Mouse (Mus musculus): ENCODE data around the gene Gm10135. TPM values are rescaled to one million over a fixed set of nuclear protein-coding genes. Genes with fewer than 3 reads are reported as not detected.
"Not testable (repeated sequence)": the region's sequence is repeated elsewhere in the genome, so short reads cannot be mapped to it uniquely, and the experiment has no call there.

Gene Gm10135
- polyA plus RNA-seq, 1 experiment from 2014 or later: not detected

GRCm38 (mm10) chr5:72953996-72954604 is 20.4 kb downstream of the Gm10135 start:
- Histone ChIP-seq H3K4me2 (replicated peaks) (no peak overlapping the region), H3K4me1 (no peaks in the 10 kb centered on the region), H3K4me3 (no peak overlapping the region), H3K27ac (no peak overlapping the region), H3K36me3 (peaks cover 11% of the 10 kb centered on the region), H3K27me3 (replicated peaks) (no peaks in the 10 kb centered on the region), H3K9me3 (no peaks in the 10 kb centered on the region), H3K9ac (no peak overlapping the region)
- WGBS: 87% methylated on average over 3 of the region's 3 CpGs
- ATAC-seq (ENCODE audit: low FRiP score, low read depth): no peak

DNA sequence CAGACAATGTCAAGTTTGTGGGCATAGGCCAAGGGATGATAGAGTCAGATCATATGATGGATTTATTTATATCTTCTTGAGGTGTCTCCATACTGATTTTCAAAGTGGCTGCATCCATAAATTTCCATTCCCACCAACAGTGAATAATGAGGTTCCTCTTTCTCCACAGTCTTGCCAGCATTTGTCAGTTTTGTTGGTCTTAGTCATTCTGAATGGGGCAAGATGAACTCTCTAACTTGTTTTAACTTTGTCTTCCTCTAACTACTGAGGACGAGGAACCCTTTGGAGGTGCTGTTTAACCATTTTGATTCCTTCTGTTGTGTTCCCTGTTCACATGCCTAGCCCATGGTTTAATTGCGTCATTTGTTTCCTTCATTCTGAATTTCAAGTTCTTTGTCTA is 24.2 kb downstream of the Gm10135 start:
- 89% methylated on average over 2 of the region's 2 CpGs for WGBS
- Histone ChIP-seq H3K4me2 (replicated peaks) (no peak overlapping the region), H3K27me3 (replicated peaks) (no peaks in the 10 kb centered on the region), H3K4me3 (no peak overlapping the region), H3K36me3 (peaks cover 11% of the 10 kb centered on the region), H3K27ac (no peak overlapping the region), H3K4me1 (no peaks in the 10 kb centered on the region), H3K9me3 (no peaks in the 10 kb centered on the region), H3K9ac (no peak overlapping the region)
- ATAC-seq (ENCODE audit: low FRiP score, low read depth): no peak

GRCm38 (mm10) chr5:72948136-72948535 is 26.4 kb downstream of the Gm10135 start:
- ATAC-seq (ENCODE audit: low FRiP score, low read depth): no peak
- 90% methylated on average over 1 of the region's 1 CpGs for WGBS
- H3K27ac ChIP-seq: no peak overlapping the region
- no peak overlapping the region for H3K4me2 ChIP-seq (replicated peaks)
- peaks cover 17% of the 10 kb centered on the region for H3K36me3 ChIP-seq
- H3K4me3 ChIP-seq: no peak overlapping the region
- H3K9me3 ChIP-seq: no peaks in the 10 kb centered on the region
- no peaks in the 10 kb centered on the region for H3K4me1 ChIP-seq
- no peaks in the 10 kb centered on the region for H3K27me3 ChIP-seq (replicated peaks)
- no peak overlapping the region for H3K9ac ChIP-seq

DNA sequence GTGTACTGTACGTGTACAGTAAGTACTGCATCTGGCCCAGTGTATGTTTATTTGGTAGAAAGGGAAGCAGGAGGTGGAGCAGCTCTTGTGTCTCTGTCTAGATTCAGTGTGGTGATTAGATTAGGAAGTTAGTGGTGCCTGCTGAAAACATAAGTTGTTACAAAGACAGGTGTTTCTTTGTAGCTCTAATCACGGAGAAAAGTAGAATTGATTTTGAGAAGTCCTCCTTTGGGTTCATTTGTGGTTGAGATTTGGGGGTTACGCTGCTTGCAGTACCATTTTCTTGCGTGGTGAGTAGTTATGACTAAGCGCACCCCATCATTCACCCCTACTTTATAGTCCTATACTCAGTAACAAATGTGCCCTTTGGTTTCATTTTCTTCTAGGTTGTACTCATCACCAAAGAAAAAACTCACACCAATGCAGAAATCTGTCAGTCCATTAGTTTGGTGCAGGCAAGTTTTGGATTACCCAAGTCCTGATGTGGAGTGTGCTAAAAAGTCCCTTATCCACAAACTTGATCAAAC is 33.5 kb downstream of the Gm10135 start:
- Histone ChIP-seq H3K9ac (no peak overlapping the region), H3K27ac (no peak overlapping the region), H3K4me2 (replicated peaks) (no peak overlapping the region), H3K27me3 (replicated peaks) (no peaks in the 10 kb centered on the region), H3K36me3 (0 out of 2 replicates have a peak, but pooled peaks cover 13% of the 10 kb centered on the region), H3K4me1 (no peaks in the 10 kb centered on the region), H3K4me3 (no peak overlapping the region), H3K9me3 (no peaks in the 10 kb centered on the region)
- ATAC-seq (ENCODE audit: low FRiP score, low read depth): no peak
- WGBS: 95% methylated on average over 5 of the region's 5 CpGs

DNA sequence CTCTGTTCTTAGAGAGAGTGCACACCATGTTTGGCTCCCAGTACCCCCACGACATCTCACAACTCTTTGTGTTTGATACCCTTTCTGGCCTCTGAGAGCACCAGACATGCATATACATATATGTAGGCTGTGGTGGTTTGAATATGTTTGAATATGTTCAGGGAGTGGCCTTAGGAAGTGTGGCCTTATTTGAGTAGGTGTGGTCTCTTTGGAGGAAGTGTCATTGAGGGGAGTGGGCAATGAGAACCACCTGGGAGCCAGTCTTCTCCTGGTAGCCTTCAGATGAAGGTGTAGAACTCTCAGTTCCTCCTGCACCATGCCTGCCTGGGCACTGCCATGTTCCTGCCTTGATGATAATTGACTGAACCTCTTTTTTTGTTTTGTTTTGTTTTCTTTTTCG is 35.2 kb downstream of the Gm10135 start:
- ATAC-seq (ENCODE audit: low FRiP score, low read depth): no peak
- Histone ChIP-seq H3K27ac (no peak overlapping the region), H3K9me3 (no peaks in the 10 kb centered on the region), H3K4me3 (no peak overlapping the region), H3K36me3 (0 out of 2 replicates have a peak, but pooled peaks cover 10% of the 10 kb centered on the region), H3K27me3 (replicated peaks) (no peaks in the 10 kb centered on the region), H3K4me1 (no peaks in the 10 kb centered on the region), H3K9ac (no peak overlapping the region), H3K4me2 (replicated peaks) (no peak overlapping the region)
- 91% methylated on average over 2 of the region's 2 CpGs for whole genome bisulfite sequencing

GRCm38 (mm10) chr5:72938421-72938820 is 36.1 kb downstream of the Gm10135 start:
- not testable (repeated sequence) for H3K27me3 ChIP-seq (replicated peaks); H3K9ac ChIP-seq; H3K4me2 ChIP-seq (replicated peaks); H3K27ac ChIP-seq; H3K4me3 ChIP-seq; H3K4me1 ChIP-seq; ATAC-seq (ENCODE audit: low FRiP score, low read depth); H3K9me3 ChIP-seq
- peaks cover 12% of the 10 kb centered on the region; the same call in 1 of the 2 replicates for H3K36me3 ChIP-seq
- WGBS: 91% methylated on average over 3 of the region's 3 CpGs

DNA sequence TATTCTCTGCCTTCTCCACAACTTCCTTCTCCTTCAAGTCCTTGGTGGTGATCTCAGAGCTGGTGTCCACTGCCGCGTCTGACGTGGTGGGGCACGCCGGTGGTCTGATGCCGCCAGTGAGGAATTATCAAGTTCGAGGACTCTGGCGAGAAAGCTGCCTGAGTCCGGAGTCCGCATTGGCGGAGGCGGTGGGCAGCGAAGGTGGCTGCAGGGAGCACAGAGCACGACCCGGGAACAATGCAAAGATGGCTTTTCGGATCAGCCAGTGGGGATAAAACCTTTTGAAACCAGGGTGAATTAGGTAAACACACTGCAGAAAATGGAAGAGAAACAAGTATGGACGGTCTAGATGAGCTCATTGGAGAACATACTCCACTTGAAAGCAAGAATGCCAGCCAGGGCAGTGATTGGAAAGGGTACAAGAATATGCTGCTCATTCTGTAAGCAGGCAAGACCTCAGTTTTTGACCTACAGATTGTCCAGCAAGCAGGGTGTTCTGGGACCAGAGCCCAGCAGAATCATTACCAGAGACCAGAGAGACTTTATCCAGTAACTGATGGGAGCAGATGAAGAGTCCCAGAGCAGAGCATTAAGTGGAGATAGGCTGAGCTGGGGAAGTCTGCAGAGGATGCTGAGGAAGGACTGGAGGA is 41.4 kb downstream of the Gm10135 start:
- Histone ChIP-seq H3K4me2 (replicated peaks) (no peak overlapping the region), H3K27me3 (replicated peaks) (no peaks in the 10 kb centered on the region), H3K9ac (no peak overlapping the region), H3K9me3 (0 out of 2 replicates have a peak, but pooled peaks cover 5% of the 10 kb centered on the region), H3K36me3 (peaks cover 11% of the 10 kb centered on the region), H3K4me3 (no peak overlapping the region), H3K27ac (no peak overlapping the region), H3K4me1 (no peaks in the 10 kb centered on the region)
- no peak for ATAC-seq (ENCODE audit: low FRiP score, low read depth)
- 95% methylated on average over 17 of the region's 17 CpGs for WGBS

GRCm38 (mm10) chr5:72927074-72927473 is 47.4 kb downstream of the Gm10135 start:
- Histone ChIP-seq H3K4me2 (replicated peaks) (no peak overlapping the region), H3K4me3 (no peak overlapping the region), H3K27me3 (replicated peaks) (no peaks in the 10 kb centered on the region), H3K27ac (no peak overlapping the region), H3K9ac (no peak overlapping the region), H3K4me1 (no peaks in the 10 kb centered on the region; the same call in 1 of the 2 replicates), H3K36me3 (no peaks in the 10 kb centered on the region), H3K9me3 (no peaks in the 10 kb centered on the region)
- ATAC-seq (ENCODE audit: low FRiP score, low read depth): no peak

DNA sequence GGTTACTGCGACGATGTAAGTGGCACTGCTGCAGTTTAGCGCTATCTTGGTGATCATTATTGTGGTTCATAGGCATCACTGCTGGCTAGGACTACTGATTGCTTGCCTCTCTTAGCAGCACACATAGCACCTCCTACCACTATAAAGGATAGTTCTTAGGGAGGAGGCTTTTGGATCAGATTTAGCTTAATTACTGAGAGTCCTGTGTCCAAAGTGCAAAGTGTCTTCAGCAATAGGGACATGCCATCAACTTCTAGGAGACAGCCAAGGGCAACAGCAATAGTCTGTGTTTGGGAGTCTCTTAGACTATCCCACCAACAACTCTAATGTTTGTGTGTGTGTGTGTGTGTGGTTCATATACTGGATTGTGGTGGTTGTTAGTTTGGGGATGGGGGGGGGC is 51.7 kb downstream of the Gm10135 start:
- no peaks in the 10 kb centered on the region for H3K9me3 ChIP-seq
- H3K4me2 ChIP-seq (replicated peaks): no peak overlapping the region
- ATAC-seq (ENCODE audit: low FRiP score, low read depth): no peak
- H3K36me3 ChIP-seq: no peaks in the 10 kb centered on the region
- 93% methylated on average over 3 of the region's 3 CpGs for WGBS
- no peak overlapping the region for H3K27ac ChIP-seq
- H3K27me3 ChIP-seq (replicated peaks): no peaks in the 10 kb centered on the region
- no peak overlapping the region for H3K4me3 ChIP-seq
- H3K4me1 ChIP-seq: no peaks in the 10 kb centered on the region; the same call in 1 of the 2 replicates
- no peak overlapping the region for H3K9ac ChIP-seq

DNA sequence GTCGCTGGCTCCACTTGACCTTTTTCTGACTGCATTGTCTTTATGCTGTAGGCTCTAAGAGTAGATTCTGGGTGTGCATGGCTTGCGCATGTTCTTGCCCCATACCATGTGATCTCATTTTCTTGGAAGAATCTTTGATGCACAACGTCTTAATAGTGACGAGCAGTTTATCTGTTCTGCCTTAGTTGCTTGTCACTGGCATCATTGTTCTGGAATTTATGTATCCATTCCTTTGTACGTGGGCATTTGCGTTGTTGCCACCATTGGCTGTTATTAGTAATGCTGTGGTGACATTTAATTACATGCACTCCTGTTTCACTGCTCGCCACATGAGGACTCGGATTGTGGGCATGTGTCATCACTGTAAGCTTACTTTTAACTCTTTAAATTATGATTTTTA is 53.3 kb downstream of the Gm10135 start:
- Histone ChIP-seq H3K27me3 (replicated peaks) (no peaks in the 10 kb centered on the region), H3K36me3 (no peaks in the 10 kb centered on the region), H3K27ac (no peak overlapping the region), H3K4me2 (replicated peaks) (no peak overlapping the region), H3K9me3 (no peaks in the 10 kb centered on the region), H3K4me3 (no peak overlapping the region), H3K4me1 (peaks cover 11% of the 10 kb centered on the region), H3K9ac (no peak overlapping the region)
- no peak for ATAC-seq (ENCODE audit: low FRiP score, low read depth)
- WGBS: 77% methylated on average over 8 of the region's 8 CpGs

DNA sequence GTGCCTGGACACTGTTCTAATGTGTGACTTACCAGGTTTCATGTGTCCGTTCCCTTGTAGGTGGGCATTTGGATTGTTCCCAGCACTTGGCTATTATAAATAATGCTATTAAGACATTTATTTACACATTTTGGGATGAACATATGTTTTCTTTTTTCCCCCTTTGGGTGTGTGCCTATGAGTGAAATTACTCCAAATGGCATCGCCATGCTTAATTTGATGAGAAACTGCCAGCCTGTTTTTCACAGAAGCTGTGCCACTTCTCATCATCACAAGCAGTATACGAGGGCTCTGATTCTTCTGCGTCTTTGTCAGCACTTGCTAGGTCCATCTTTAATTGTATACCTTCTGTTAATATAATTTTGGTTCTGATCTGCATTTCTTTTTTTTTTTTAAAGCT is 54.1 kb downstream of the Gm10135 start:
- Histone ChIP-seq H3K27me3 (replicated peaks) (no peaks in the 10 kb centered on the region), H3K4me1 (peaks cover 17% of the 10 kb centered on the region), H3K9me3 (no peaks in the 10 kb centered on the region), H3K36me3 (no peaks in the 10 kb centered on the region), H3K9ac (no peak overlapping the region), H3K4me3 (no peak overlapping the region), H3K4me2 (replicated peaks) (no peak overlapping the region), H3K27ac (no peak overlapping the region)
- 94% methylated on average over 4 of the region's 4 CpGs for WGBS
- ATAC-seq (ENCODE audit: low FRiP score, low read depth): no peak

DNA sequence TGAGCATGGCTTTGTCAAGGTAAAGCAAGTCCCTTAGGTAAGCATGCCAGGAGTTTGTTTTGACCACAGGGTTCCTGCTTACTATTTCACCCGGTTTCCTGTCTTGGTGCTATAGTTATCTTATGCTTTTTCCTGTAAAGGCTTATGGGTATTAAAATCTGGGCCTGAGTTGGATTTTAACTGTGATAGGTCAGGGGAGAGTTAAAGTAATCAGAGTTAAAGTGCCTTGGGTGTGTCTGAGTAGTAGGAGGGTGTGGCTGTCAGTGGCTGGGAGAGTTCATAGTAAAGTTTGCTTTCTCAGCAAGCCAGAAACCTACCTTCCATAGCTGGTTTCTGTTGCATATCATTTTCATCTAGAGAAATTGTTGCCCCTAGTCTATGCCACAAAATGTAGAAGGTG is 57.7 kb downstream of the Gm10135 start:
- peaks cover 20% of the 10 kb centered on the region for H3K4me1 ChIP-seq
- no peak for ATAC-seq (ENCODE audit: low FRiP score, low read depth)
- H3K36me3 ChIP-seq: no peaks in the 10 kb centered on the region
- no peak overlapping the region for H3K4me3 ChIP-seq
- peak overlapping the region; percentile 72 for H3K4me2 ChIP-seq (replicated peaks)
- H3K9me3 ChIP-seq: no peaks in the 10 kb centered on the region
- no peaks in the 10 kb centered on the region for H3K27me3 ChIP-seq (replicated peaks)
- WGBS: 63% methylated on average over 1 of the region's 1 CpGs
- peak overlapping the region; percentile 17; the same call in 1 of the 2 replicates for H3K9ac ChIP-seq
- no peak overlapping the region for H3K27ac ChIP-seq

DNA sequence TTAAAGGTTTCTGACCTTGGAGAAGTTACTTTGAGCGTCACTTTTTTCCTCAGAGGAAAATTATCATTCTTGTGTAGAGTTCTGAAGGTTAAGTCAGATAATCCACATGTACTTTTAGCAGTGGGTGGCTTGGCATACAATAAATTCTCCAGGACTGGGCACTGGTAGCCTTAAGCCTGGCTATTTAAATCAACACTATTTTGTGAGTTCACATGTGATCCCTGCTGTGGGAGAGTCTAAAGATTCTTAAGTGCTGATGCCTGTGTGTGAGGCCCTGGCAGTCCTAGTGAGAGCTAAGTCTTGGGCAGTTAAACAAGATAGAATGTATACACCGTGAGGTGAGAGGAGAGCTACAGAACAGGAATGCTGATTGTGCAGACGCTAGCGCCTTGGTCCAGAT is 58.5 kb downstream of the Gm10135 start:
- Histone ChIP-seq H3K9me3 (no peaks in the 10 kb centered on the region), H3K36me3 (no peaks in the 10 kb centered on the region), H3K27ac (no peak overlapping the region), H3K4me1 (peaks cover 20% of the 10 kb centered on the region), H3K4me3 (peak overlapping the region; percentile 98), H3K27me3 (replicated peaks) (no peaks in the 10 kb centered on the region), H3K4me2 (replicated peaks) (peak overlapping the region; percentile 72), H3K9ac (peak overlapping the region; percentile 99)
- WGBS: 44% methylated on average over 4 of the region's 4 CpGs
- ATAC-seq (ENCODE audit: low FRiP score, low read depth): no peak

Data from neural tube, embryonic 12.5 days (tissue).